Mouse (Mus musculus): ENCODE data around the gene Cxcr1. TPM values are rescaled to one million over a fixed set of nuclear protein-coding genes. Genes with fewer than 3 reads are reported as not detected.

Gene Cxcr1
- polyA plus RNA-seq, 1 experiment from 2014 or later = not detected

DNA sequence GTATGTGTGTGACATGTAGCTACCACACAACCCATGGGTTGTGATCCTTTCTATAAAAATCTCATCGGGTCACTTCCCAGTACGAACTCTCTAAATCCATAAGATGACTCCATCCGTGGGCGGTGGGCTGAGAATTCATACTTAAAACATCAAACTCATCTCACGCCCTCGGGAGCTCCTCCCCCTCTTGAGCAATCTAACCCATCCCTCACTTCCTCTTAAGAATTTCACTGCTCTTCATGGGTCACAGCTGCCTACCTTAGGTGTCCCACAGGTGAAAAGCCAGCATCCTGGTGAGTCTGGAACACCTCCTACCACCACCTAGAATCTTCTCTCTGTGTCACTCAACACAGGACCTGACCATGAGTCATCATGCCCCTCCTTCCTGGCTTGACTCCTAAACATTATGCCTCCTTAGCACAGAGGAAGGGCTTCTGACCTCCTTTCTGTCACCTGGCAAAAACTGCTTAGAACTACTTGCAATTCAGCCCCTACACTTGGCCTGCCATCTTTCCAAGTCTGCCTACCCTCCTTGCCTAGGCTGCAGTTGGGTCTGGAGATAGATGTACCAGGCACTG, 38.9 kb downstream of the Cxcr1 start:
- Histone ChIP-seq H3K9ac (replicated peaks) (no peak overlapping the region), H3K9me3 (no peaks in the 10 kb centered on the region), H3K4me1 (no peaks in the 10 kb centered on the region), H3K27ac (replicated peaks) (no peak overlapping the region), H3K4me3 (no peak overlapping the region), H3K27me3 (no peaks in the 10 kb centered on the region), H3K36me3 (no peaks in the 10 kb centered on the region), H3K4me2 (replicated peaks) (no peak overlapping the region)
- WGBS = 95% methylated on average over 6 of the region's 6 CpGs
- no peak for ATAC-seq (ENCODE audit: low FRiP score, low read depth)

DNA sequence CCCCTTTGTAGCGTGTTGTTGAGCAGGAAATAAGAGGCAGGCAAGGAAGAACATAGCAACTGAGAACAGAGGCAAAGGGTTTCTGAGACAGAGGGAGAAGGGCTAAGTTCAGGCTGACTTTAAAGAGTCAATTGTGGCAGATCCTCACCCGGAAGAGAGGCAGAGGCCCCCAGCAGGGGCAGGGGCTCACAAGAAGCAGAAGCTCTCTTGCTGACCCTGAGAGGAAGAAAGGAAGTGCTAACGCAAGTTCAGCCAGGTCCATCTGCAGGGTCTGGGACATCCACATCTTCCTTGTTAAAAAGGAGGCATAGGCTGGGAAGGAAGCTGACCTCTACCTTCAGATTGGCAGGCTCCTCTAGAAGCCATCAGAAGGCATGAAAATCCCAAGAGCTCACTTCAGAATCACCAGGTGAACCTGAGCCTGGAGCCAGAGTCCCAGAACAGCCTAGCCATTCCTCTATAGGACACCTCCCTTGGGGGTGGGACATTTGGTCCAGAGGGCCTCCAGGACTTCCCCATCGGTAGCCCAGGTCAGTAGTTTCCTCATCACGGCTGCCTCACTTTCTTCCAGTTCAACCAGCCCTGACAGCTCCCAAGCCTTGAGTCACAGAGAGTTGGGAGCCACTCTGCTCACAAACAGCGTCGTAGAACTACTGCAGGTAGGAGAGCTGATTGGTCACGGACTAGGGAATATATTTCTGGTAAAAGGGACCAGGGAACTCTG, 40.8 kb downstream of the Cxcr1 start, which contains the start of gene Cxcr2:
Gene Cxcr2, plus strand, starts transcription at position 529 of the 724 bp plus-strand sequence.
- H3K27ac ChIP-seq (replicated peaks) = no peak within 1 kb of the TSS
- no peak within 1 kb of the TSS for H3K4me2 ChIP-seq (replicated peaks)
- no peak within 1 kb of the TSS for H3K4me3 ChIP-seq
- ATAC-seq (ENCODE audit: low FRiP score, low read depth) = no peak
- H3K4me1 ChIP-seq = no peaks in the 10 kb centered on the region
- no peaks in the 10 kb centered on the region for H3K9me3 ChIP-seq
- 83% methylated on average over 8 of the region's 8 CpGs for WGBS
- H3K27me3 ChIP-seq = no peaks in the 10 kb centered on the region
- no peak within 1 kb of the TSS for H3K9ac ChIP-seq (replicated peaks)
- no peaks in the 10 kb centered on the region for H3K36me3 ChIP-seq

DNA sequence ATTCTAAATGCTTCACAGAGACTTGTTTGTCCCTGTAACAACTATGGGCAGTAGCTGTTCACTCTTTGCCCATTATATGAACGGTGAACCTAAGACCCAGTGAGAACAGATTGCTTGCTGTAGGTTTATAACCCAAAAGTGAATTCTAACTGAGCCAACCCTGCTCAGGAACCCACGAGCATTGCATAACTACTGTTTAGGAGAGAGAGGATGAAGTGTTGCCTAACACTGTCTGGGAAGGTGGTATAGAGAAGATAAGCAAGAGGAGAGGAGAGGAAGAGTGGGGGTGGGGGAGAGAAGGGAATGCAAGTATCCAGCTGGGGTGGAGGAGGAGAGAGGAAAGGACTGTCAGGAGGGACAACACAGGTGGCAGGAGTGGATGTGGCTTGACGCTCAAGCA, 43.3 kb downstream of the Cxcr1 start:
- H3K4me3 ChIP-seq = no peak overlapping the region
- WGBS = 81% methylated on average over 3 of the region's 3 CpGs
- H3K4me1 ChIP-seq = no peaks in the 10 kb centered on the region
- no peak overlapping the region for H3K27ac ChIP-seq (replicated peaks)
- H3K9me3 ChIP-seq = no peaks in the 10 kb centered on the region
- no peaks in the 10 kb centered on the region for H3K27me3 ChIP-seq
- no peak overlapping the region for H3K4me2 ChIP-seq (replicated peaks)
- no peak for ATAC-seq (ENCODE audit: low FRiP score, low read depth)
- H3K36me3 ChIP-seq = no peaks in the 10 kb centered on the region
- no peak overlapping the region for H3K9ac ChIP-seq (replicated peaks)

DNA sequence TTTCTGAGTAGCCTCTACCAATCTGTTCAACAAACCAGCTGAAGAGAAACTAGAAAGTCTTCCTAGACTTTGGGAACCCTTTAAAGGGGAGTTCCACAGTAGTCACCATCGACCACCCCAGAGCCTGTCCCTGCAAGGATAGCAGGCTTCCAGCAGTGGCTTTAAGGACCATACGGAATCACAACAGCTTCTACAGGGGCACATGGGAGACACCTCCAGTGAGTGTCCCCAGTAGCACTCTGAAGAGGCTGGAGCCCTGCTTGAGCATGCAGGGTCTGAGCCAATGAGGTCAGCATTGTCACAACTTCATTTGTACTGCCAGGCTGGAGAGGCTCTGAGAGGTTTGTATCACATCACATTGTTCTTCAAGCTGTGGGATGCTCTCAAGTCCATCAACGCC, 44.3 kb downstream of the Cxcr1 start:
- Histone ChIP-seq H3K4me2 (replicated peaks) (no peak overlapping the region), H3K9ac (replicated peaks) (no peak overlapping the region), H3K9me3 (no peaks in the 10 kb centered on the region), H3K27me3 (no peaks in the 10 kb centered on the region), H3K4me1 (no peaks in the 10 kb centered on the region), H3K27ac (replicated peaks) (no peak overlapping the region), H3K36me3 (no peaks in the 10 kb centered on the region), H3K4me3 (no peak overlapping the region)
- WGBS = 64% methylated on average over 3 of the region's 3 CpGs
- no peak for ATAC-seq (ENCODE audit: low FRiP score, low read depth)

DNA sequence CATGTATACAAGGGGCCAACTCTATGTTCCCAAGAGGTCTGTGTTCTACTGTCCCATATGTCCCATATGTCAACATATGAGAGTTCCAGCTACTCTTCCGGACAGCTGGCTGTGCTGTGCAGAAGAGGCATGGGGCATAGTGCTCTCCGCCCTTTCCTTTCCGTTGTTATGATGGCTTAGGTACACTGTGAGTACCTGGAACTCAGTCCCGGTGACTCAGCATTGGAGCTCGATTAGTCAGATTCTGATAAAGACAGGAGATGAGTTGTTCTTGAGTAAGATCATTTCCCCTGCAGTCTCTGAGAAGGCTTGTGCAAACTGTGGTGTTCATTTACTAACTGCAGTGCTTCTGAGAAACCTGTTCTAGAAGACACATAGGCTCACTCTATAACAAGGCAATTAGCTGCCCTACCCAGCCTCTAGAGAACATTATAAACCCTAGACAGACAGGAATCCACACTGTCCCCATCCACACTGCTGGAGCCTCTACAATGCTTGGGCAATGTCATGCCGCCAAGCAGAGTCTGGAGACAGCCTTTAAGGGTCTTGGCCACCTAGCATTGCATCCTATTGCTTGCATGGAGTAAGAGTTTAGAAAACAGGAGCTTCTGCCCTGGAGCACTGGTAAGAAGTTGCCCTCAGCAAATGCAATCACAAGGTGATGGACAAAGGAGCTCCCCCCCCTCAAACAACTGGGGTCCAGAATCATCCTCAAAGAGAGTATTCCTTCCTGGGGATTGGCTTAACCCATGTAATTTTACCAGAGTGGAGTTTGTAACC, 45.1 kb downstream of the Cxcr1 start:
- Histone ChIP-seq H3K9ac (replicated peaks) (no peak overlapping the region), H3K4me3 (no peak overlapping the region), H3K27ac (replicated peaks) (no peak overlapping the region), H3K9me3 (no peaks in the 10 kb centered on the region), H3K27me3 (no peaks in the 10 kb centered on the region), H3K4me2 (replicated peaks) (no peak overlapping the region), H3K4me1 (no peaks in the 10 kb centered on the region), H3K36me3 (no peaks in the 10 kb centered on the region)
- WGBS = 90% methylated on average over 6 of the region's 6 CpGs
- ATAC-seq (ENCODE audit: low FRiP score, low read depth) = no peak

MicroRNA genes within 50 kb of the gene (microRNA counts, 519-probe panel; counts per million panel counts)
- not detected for microRNA mmu-miR-1928

Small RNA genes lying within 50 kb of the gene (microRNA-seq; reads per million reads assigned to microRNA genes)
- gene Mir1928 = not detected

Other genes with a start within 250 kb of the Cxcr1 start
- 17.1 and 21.0 TPM in 2 replicates for gene Tns1, start 70.2 kb downstream of the Cxcr1 start, polyA plus RNA-seq (2016; fragmentation: Nextera tagmentation; extraction: Ambion mirVana)
- 0.37 and 0.67 TPM in 2 replicates for gene Rufy4, start 69.1 kb downstream of the Cxcr1 start, polyA plus RNA-seq (2016; fragmentation: Nextera tagmentation; extraction: Ambion mirVana)
- 0.09 and 0.10 TPM in 2 replicates for gene Cxcr2, start 40.6 kb downstream of the Cxcr1 start, polyA plus RNA-seq (2016; fragmentation: Nextera tagmentation; extraction: Ambion mirVana)
- 357 and 363 TPM in 2 replicates for gene Arpc2, start 41.5 kb upstream of the Cxcr1 start, polyA plus RNA-seq (2016; fragmentation: Nextera tagmentation; extraction: Ambion mirVana)
- not detected in 2 replicates for gene Gpbar1, start 83.9 kb upstream of the Cxcr1 start, polyA plus RNA-seq (2016; fragmentation: Nextera tagmentation; extraction: Ambion mirVana)
- gene Aamp, start 90.1 kb upstream of the Cxcr1 start, polyA plus RNA-seq (2016; fragmentation: Nextera tagmentation; extraction: Ambion mirVana) = 176 and 181 TPM in 2 replicates
- gene Pnkd, start 90.3 kb upstream of the Cxcr1 start, polyA plus RNA-seq (2016; fragmentation: Nextera tagmentation; extraction: Ambion mirVana) = 75.0 and 85.3 TPM in 2 replicates
- 6.7 and 9.8 TPM in 2 replicates for gene Tmbim1, start 111.0 kb upstream of the Cxcr1 start, polyA plus RNA-seq (2016; fragmentation: Nextera tagmentation; extraction: Ambion mirVana)
- gene Catip, start 167.5 kb upstream of the Cxcr1 start, polyA plus RNA-seq (2016; fragmentation: Nextera tagmentation; extraction: Ambion mirVana) = 0.58 and 0.66 TPM in 2 replicates
- gene Slc11a1, start 180.6 kb upstream of the Cxcr1 start, polyA plus RNA-seq (2016; fragmentation: Nextera tagmentation; extraction: Ambion mirVana) = 2.3 and 2.4 TPM in 2 replicates
- gene Ctdsp1, start 196.9 kb upstream of the Cxcr1 start, polyA plus RNA-seq (2016; fragmentation: Nextera tagmentation; extraction: Ambion mirVana) = 28.9 and 31.0 TPM in 2 replicates
- gene Vil1, start 214.7 kb upstream of the Cxcr1 start, polyA plus RNA-seq (2016; fragmentation: Nextera tagmentation; extraction: Ambion mirVana) = 0.28 and 0.55 TPM in 2 replicates

Data from midbrain, embryonic 12.5 days (tissue).